Mouse (Mus musculus) right cerebral cortex, postnatal 25 days (tissue): Measurements from ENCODE around the gene St6galnac3.
A peak's percentile ranks its signal among the peaks of the same experiment; 100 is the strongest.
"Not testable (repeated sequence)": the region's sequence is repeated elsewhere in the genome, so short reads cannot be mapped to it uniquely, and the experiment has no call there.

Experiments used
- DNase-seq: peaks from one replicate; pipeline ENCODE4 v3.0.0; 2022

St6galnac3 gene

DNA sequence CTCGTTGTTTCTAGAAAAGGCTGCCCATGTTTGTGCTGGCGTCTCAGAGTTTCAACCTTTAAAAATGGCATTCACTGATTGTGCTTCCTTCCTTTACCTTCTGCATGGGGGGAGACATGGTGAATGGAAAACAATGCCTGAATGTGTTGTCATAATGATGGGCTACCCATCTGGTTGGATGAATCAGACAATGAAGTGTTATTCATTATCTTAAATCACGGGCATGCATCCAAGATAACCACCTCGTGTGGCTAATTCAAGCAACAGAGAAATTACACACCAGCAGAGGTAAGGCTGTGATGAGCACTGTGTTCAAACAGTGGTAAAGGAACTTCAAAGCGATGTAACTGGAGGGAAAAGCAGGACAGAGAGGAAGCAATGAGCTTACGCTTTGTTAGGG, 325.4 kb downstream of the St6galnac3 start:
- DNase-seq: no peak

DNA sequence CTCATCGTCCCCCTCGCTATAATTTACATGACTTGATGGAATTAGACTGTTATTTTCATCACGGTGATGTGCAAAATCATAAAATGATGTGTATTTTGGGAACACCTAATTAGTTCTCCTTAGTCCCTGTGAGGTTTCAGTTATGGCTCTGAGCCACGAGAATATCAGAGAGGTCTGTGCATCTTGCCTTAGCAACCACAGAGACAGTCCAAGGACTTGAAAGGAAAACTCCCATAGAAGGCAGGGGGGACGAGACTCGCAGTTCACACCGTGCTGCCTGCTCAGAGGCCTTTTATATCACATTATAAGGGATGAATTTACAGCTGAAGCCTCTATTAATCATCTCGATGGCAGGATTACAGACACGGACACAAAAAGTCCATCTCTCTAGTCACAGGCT, 327.2 kb downstream of the St6galnac3 start:
- no peak for DNase-seq

DNA sequence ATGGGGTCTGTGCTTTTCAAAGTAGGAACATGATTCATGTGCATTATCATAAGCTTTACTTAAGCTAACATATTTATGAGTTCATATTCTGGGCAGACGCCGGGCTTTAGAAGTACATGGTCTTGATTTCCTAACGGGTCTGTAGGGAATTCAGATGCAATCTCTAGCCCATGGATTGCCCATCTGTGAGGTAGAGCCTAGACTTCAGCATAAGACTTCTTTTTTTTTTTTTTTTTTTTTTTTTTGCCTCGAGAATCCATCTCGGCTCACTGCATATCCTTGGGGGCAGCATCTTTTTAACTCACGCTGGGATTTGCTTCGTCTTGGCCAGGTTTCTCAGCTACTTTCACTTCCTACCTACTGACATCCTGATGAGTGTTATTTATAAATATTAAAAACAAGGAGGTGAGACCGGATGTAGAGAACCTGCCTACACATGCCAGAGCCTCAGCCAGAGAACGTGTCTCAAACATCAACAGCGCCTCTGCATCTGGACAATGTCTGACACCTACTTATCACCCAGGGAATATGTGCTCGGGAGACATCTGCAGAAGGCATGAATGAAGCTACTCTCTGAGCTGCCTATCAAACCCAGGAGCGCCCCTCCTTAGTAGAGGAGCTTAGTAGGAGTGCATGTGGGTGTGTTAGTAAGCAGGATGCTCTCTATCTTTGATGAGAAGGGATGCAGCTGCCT, 328.5 kb downstream of the St6galnac3 start:
- no peak for DNase-seq

DNA sequence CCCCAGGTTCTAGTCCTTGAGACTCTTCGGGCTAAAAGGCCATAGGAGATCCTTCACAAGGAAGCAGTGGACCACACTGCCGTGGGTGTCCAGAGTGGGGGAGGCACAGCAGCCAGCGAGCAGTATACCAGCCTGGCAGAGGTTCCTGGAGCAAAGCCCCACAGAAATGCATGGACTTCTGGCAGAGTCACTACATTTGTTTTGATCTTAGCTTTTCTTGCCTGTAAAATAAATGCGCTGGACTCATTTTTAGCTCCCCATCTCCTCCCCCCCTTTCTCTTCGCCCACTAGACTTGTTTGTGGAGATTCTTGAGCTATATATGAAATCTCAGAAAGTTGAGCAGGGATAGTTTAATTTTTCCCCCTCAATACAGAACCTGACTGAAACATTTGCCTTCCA, 329.6 kb downstream of the St6galnac3 start:
- DNase-seq: no peak

DNA sequence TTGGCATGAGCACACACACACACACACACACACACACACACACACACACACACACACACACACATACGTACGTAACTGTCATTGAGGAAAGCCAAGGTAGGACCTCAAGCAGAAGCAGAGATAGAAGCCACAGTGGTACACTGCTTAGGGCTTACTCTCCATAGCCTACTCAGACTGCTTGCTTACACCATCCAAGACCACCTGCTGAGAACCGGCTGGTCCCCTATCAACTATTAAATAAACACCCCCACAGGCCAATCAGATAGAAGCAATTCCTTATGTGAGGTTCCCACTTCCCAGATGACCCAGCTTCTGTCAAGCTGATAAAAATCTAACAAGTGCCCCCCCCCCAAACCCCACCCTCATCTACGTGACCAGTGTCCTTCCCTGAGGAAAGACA, 330.2 kb downstream of the St6galnac3 start:
- no peak for DNase-seq

DNA sequence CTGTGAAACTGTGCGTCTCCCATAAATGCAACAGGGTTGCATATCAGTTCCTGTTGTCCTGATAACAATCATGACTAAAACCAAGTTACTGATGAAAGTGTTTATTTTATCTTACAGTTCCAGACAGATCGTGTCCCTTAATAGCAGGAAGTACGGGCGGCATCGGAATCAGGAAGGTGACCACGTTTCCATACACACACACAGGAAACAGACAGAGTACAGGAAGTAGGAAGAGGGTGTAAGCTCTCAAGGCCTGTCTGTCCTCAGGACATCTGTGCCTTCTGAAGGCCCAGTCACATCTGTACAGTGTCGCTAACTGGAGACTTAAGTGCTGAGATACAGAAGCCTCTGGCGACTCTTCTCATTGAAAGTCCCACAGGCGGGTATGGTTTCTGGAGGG, 330.8 kb downstream of the St6galnac3 start:
- no peak for DNase-seq

DNA sequence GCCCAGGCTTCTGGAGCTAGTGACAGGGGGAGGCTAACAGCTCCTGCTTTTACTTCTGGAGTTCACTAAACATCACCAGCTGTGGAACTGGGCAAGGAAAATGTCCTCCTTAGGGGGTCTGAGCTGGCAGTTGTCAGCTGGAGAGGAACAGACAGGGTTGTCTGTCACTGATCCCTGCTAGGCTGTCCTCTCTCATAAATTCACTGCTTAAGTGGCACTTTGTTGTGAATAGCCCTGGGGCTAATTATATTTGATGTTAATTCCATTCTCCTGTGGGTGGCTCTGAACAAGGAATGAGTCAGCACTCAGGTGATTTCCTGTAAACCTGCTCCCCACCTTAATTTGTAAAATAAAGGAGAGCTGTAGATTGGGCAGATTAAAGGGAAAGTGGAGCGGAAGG, 333.5 kb downstream of the St6galnac3 start:
- not testable (repeated sequence) for DNase-seq

DNA sequence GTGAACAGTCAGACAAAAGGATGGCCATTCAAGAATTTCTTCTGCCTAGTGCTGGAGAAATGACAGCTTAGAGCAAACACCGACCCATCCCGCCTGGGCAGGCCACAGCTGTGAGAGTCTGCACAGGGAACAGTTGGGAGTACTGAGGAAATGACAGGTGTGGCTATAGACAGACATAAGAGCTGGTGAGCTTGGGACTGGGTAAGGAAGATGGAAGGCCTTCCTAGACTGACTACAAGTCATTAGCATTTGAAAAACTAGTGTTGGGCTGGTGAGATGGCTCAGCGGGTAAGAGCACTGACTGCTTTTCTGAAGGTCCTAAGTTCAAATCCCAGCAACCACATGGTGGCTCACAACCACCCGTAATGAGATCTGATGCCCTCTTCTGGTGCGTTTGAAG, 340.3 kb downstream of the St6galnac3 start:
- DNase-seq: not testable (repeated sequence)

DNA sequence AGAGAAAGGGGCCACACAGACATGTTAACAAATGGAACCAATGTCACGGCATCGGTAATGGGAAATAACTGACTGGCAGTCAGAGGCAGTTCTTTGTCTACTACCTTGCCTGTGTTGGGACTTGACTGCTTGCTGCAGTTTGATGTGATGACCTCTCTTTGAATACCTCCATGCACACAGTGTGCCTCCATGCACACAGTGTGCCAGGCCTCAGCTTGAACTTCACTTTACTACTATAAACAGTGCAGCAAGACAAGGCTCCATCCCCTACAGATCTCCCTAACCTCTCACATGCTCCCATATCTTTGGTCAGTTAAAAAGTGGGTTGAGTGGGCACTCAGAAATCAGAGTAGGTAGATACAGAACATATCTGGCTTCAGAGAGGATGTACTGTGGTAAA, 341.3 kb downstream of the St6galnac3 start:
- DNase-seq: no peak

DNA sequence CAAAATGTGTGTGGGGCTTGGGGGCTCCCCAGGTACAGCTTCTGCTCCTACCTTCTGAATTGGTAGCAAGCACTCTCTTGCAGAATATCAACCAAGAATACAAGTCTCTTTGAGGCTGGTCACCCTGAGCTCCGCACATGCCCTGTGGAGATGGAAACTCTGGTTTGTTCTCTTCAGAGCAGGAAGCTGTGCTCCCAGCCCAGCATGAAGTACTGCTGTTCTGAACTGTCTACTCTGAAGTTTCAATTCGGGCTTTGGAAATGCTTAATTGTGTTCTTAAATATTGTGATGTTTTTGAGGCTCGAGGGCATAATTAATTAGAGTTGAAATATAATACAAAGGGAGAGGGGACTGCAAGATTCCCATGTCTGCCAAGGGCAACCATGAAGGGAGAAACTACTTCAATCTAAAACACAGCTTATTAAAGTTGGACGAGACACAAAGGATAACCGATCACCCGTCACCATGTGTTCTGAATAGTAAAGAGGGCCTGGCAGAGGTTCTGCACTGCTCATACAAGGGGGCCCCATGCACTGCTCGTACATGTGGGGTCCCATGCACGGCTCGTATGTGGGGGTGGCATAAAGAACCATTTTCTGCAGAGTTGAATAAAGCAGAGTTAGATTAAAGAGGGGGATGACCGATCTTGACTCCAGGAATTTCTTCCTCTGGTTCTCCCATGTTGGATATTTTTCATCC, 359.8 kb downstream of the St6galnac3 start:
- DNase-seq: no peak

DNA sequence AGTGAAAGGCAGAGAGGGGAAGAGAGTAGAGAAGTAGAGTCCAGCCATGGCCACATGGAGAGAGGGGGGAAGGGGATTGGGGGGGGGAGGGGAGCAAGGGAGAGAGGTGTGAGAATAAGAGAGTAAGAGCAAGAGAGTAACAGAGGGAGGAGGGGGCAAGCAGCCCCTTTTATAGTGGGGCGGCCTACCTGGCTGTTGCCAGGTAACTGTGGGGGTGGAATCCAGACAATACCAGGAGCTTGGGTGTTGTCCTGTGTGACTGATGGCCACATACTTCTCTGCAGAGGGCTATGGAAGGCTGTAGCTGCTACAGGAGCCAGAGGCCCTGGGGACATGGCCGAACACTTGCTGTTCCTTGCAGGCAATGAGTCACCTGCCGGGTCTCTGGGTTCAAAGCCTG, 360.6 kb downstream of the St6galnac3 start:
- no peak for DNase-seq

DNA sequence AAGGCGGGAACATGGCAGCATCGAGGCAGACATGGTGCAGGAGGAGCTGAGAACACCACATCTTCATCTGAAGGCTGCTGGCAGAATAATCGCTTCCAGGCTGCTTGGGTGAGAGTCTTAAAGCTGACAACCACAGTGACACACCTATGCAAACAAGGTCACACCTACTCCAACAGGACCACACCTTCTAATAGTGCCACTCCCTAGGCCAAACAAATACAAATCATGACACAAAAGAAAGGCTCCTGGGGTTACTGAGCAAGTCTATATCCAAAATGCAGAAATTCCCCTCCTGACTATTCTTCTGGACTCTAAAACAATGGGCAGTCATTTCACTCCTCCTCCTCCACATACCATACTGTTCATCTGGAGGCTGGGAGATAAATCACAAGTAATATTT, 365.0 kb downstream of the St6galnac3 start:
- DNase-seq: no peak

DNA sequence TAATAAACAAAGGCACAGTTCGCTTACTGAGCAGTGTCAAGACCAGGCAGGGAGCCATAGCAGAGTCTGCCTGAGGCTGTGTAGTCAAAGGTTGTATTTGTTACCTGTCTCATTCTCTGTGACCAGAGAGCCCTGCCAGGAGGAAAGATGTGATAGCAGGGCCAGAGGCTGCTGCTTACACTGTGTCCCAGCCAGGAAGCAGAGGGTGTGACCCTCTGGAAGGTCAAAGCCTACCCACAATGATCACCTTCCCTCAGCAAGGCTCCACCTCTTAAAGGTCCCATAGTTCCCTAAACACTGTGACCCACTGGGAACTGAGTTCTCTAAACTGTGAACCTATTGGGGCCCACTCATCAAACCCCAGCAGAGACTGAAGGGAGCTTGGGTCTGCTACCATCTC, 368.9 kb downstream of the St6galnac3 start:
- no peak for DNase-seq

DNA sequence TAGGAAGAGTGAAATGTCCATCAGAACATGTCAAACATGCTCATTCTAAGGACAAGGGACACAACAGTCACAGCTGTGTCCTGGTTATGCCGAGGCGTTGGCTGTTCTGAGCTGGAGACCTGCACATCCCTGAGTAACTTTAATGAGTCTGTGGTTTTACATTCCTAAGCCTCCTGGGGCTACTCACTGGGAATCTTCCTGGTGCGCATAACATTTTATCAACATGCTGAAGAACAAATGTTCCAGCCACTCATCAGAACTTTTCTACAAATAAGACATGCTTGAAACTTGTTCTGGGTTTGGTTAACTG, 370.0 kb downstream of the St6galnac3 start:
- DNase-seq: no peak

DNA sequence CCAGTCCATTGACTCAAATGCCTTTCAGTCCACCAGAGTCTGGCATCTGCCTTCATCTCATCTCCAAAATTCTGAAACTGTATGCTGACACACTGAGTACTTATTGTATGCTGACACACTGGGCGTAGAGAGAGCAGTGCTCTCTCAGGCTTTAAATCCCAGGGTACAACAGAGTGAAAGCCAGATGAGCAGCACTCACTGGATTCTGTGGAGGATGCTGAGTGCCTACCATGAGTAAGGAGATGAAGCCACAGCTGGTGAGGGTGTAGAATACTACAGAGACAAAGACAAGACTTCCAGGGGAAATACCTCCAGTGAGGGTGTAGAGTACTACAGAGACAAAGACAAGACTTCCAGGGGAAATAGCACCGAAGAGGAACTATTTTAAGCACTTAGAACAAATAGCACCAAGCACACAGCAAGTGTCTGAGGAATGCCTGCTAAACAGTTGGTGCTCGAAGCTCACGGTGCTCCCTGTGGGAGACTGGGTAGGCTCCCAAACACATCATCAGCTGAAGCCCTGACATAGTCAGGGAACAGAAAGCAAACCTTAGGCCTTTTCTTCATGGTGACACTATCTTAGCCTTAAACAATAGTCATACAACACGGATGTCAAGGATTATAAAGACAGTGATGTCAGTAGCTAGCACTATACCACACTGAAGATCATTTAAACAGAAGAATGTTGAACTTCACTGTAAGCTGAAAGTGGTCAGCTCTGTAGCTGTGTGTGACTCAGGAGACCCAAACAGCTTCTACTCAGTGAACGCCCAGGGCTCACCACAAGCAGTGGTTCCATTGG, 370.6 kb downstream of the St6galnac3 start:
- DNase-seq: no peak

DNA sequence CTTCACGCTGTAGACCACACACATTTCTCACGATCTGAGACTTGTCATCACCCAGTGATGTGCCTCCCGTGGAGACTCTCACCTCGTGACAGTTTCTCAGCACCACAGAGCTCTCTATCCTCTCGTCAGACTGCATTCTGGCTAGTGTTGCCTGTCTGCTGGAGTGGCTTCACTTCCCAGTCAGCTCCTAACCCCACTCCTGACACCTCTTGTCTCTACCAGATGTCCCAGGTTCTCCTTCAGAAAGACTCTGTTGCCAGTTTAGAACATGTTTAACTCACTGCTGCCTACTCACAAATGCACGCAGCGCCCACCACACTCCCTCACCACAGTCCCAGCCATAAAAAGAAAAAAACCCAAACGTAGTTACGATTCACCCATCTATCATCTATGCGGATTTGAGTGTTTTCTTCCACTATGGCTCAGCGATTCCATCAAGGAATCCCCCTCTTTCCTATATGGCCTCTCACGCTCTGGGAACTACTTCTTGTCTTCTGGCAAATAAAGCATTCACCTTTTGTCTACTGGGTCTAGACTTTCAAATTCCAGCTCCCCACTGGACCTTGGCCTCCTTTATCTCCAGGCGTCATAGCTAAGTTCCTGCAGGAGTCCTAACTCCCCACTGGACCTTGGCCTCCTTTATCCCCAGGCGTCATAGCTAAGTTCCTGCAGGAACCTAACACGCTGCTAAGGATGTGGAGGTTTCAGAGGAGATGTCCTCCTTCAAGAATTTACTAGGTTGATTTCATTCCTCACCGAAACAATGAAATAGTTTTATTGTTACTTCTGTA, 371.5 kb downstream of the St6galnac3 start:
- no peak for DNase-seq

DNA sequence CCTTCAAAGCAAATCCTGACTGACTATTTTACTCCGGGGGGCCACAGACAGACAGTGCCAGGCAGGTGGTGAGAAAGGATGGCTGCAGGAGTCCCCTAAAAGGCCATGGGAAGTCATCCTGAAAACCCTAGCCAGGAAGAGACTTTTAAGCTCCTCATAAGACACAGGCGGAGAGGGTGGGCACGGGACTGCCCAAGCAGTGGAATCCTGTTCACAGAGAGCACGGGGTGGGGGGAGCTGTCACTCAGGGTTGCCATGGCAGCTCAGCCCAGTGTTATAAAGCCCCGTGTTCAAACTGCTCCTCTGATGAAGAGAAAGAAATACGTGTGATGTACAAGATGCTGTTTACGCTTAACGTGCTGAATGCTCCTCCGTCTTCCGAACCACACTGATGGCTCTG, 375.0 kb downstream of the St6galnac3 start:
- DNase-seq: no peak

DNA sequence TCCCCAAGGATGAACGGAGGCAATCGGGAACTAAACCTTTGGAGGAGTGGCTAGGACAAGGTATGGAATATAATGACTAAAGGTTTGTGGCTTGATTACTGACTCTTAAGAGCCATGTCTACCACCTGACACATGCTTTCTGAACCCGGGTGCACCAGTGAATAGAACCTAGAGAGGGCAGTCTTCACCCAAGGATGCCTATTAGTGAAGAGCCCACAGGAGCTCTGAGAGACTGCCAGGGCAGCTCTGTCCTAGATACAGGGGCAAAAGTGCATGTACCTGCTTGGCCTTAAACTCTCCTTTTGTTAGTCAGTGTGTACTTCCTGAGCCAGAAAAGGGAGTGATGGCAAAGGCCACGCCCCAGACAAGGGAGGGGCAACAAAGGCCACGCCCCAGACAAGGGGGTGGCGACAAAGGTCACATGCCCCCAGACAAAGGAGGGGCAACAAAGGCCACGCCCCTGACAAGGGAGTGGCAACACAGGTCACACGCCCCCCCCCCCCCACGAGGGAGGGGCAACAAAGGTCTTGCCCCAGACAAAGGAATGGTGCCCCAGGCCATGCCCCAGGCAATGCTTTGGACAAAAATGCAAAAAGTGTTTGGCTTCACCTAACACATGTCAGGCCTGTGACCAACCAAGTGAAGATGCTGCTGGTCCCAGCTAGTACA, 376.0 kb downstream of the St6galnac3 start:
- DNase-seq: no peak

DNA sequence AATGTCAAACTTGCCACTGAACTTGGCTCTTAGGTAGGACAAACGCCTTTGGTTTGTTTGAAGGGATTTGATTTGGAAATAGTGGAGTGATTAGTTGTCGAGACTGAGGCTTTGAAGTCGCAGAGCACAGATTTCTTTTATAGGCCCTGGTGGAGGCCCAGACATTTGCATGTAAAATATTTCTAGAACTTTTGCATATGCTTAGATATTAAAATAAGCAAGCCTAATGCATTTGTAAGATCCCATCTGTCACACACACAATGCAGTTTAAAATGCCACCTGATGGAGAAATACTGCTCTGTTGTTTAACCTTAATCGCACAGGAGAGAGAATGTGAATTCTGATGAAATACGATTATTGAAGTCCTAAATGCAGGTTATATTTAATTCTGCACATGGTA, 380.0 kb downstream of the St6galnac3 start:
- no peak for DNase-seq

DNA sequence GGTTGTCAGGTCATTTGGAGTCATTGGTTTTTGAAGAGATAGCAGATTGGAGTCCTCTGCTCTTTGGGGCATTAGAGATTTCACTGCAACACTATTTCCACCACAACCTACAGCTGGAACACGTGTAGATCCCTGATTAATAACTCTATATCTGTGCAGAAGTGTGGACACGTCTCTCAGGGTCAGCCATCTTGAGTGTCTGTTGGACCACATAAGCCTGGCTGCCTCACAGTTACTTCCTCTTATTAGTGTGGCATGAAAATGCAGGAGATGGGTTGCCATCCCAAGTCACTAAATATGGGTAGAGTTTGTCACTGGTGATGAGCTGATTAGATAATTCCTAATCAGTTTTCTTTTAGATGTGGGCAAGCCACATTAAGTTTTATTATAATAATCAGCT, 385.0 kb downstream of the St6galnac3 start:
- DNase-seq: no peak

DNA sequence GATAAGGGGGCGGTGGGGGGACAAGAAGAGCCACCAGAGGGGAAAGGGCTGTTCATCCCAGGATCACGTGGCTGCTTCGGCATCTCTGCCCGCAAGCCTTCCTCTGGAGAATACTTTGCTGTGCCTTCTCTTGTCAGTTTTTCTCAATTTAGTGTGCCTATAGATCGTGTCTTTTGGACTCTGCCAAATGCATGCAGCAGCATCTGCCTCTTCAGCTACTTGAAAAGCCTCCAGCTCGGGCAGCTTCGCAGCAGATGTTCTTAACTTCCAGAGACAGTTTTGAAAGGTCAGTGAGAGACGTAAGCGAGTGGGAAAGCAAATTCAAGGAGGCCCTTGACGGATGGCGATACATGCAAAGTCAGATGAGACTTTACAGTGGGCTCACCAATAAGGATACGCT, 385.9 kb downstream of the St6galnac3 start:
- DNase-seq: peak; percentile 52

DNA sequence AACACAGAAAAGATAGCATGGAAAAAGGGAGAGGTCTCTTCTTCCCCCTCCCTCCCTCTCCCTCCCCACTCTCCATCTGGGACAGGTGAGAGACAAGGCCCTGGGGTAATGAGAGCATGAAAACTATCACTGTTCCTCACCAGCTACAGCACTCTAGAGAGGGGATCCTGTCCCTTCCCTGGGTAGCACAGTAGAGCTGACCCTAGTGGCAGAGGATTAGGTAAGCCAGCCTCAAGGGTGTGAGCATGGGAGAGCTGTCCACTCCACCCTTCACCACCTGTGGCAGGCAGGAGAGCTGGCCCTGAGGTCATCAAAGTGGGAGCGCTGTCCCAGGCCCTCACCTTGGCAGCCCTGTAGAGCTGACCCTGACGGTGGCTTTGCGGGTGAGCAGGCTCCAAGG, 387.2 kb downstream of the St6galnac3 start:
- DNase-seq: no peak

DNA sequence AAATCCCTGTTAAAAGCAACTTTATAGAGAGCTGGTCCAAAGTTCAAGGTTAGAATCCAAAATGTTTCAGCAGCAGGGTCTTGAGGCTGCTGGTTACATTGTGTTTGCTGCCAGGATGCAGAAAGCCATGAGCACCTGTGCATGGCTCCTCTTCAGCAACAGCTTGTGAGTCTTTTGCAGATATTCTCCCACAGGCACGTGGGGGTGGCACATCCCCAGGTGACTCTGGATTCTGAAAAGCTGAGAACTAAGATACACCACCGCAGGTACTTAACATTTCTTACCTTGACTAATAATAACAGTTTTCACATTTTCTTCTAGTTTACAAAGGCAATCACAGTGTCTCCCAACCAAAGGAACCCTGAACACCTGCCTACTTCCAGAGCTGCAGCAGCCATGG, 387.8 kb downstream of the St6galnac3 start:
- DNase-seq: no peak
